Mouse (Mus musculus): ENCODE data around the gene Olfr830. TPM values are rescaled to one million over a fixed set of nuclear protein-coding genes. Genes with fewer than 3 reads are reported as not detected.
"Not testable (repeated sequence)": the region's sequence is repeated elsewhere in the genome, so short reads cannot be mapped to it uniquely, and the experiment has no call there.

The Olfr830 gene
- not detected in 2 replicates for polyA plus RNA-seq (2016; fragmentation: Nextera tagmentation; extraction: Ambion mirVana)

GRCm38 (mm10) chr9:18874393-18874792, at the start of gene Olfr830:
Gene Olfr830 (plus strand): TSS chr9:18874693.
- no peaks in the 10 kb centered on the region for H3K36me3 ChIP-seq
- H3K27ac ChIP-seq = no peak within 1 kb of the TSS
- H3K9me3 ChIP-seq (replicated peaks) = no peaks in the 10 kb centered on the region
- no peak for DNase-seq (ENCODE audit: low spot score)
- H3K27me3 ChIP-seq (ENCODE audit: low read depth, poor library complexity, severe bottlenecking) = no peaks in the 10 kb centered on the region
- no peak within 1 kb of the TSS for H3K4me3 ChIP-seq
- H3K4me1 ChIP-seq = no peaks in the 10 kb centered on the region

GRCm38 (mm10) chr9:18854633-18855032, 19.9 kb upstream of the Olfr830 start, which contains the start of gene Olfr829:
Gene Olfr829 (plus strand): TSS chr9:18854933.
- H3K4me1 ChIP-seq = no peaks in the 10 kb centered on the region
- DNase-seq (ENCODE audit: low spot score) = no peak
- no peaks in the 10 kb centered on the region for H3K27me3 ChIP-seq (ENCODE audit: low read depth, poor library complexity, severe bottlenecking)
- H3K27ac ChIP-seq = no peak within 1 kb of the TSS
- H3K9me3 ChIP-seq (replicated peaks) = no peaks in the 10 kb centered on the region
- 81% methylated on average over 1 of the region's 1 CpGs for WGBS
- no peak within 1 kb of the TSS for H3K4me3 ChIP-seq
- no peaks in the 10 kb centered on the region for H3K36me3 ChIP-seq

GRCm38 (mm10) chr9:18907699-18908098, 33.2 kb downstream of the Olfr830 start:
- WGBS = 77% methylated on average over 2 of the region's 2 CpGs
- DNase-seq (ENCODE audit: low spot score) = not testable (repeated sequence)

GRCm38 (mm10) chr9:18927921-18928320, 53.4 kb downstream of the Olfr830 start:
- H3K27ac ChIP-seq; H3K9me3 ChIP-seq (replicated peaks); H3K4me3 ChIP-seq; H3K27me3 ChIP-seq (ENCODE audit: low read depth, poor library complexity, severe bottlenecking); H3K4me1 ChIP-seq; H3K36me3 ChIP-seq; DNase-seq (ENCODE audit: low spot score): not testable (repeated sequence)
- 90% methylated on average over 16 of the region's 16 CpGs for WGBS

More at GRCm38 (mm10) chr9:18907699-18908098, 33.2 kb downstream of the Olfr830 start:
- H3K36me3 ChIP-seq; H3K4me3 ChIP-seq; H3K4me1 ChIP-seq; H3K9me3 ChIP-seq (replicated peaks); H3K27ac ChIP-seq; H3K27me3 ChIP-seq (ENCODE audit: low read depth, poor library complexity, severe bottlenecking): not testable (repeated sequence)

Other genes with a start within 250 kb of the Olfr830 start
- gene Muc16, start 200.2 kb upstream of the Olfr830 start, polyA plus RNA-seq (2016; fragmentation: Nextera tagmentation; extraction: Ambion mirVana) = 0.01 TPM in 1 of 2 replicates, not detected in the other
- not detected in 2 replicates for gene Olfr24, start 110.7 kb upstream of the Olfr830 start, polyA plus RNA-seq (2016; fragmentation: Nextera tagmentation; extraction: Ambion mirVana)
- gene Olfr828, start 55.2 kb upstream of the Olfr830 start, polyA plus RNA-seq (2016; fragmentation: Nextera tagmentation; extraction: Ambion mirVana) = not detected in 2 replicates
- gene Olfr829, start 19.8 kb upstream of the Olfr830 start, polyA plus RNA-seq (2016; fragmentation: Nextera tagmentation; extraction: Ambion mirVana) = not detected in 2 replicates
- not detected in 2 replicates for gene Olfr832, start 62.4 kb downstream of the Olfr830 start, polyA plus RNA-seq (2016; fragmentation: Nextera tagmentation; extraction: Ambion mirVana)
- not detected in 2 replicates for gene Olfr834, start 113.3 kb downstream of the Olfr830 start, polyA plus RNA-seq (2016; fragmentation: Nextera tagmentation; extraction: Ambion mirVana)
- not detected in 2 replicates for gene Olfr835, start 158.0 kb downstream of the Olfr830 start, polyA plus RNA-seq (2016; fragmentation: Nextera tagmentation; extraction: Ambion mirVana)
- not detected in 2 replicates for gene Olfr836, start 245.7 kb downstream of the Olfr830 start, polyA plus RNA-seq (2016; fragmentation: Nextera tagmentation; extraction: Ambion mirVana)

Measured in limb, embryonic 10.5 days (tissue).